15 mouse cellular contexts compared by ENCODE assay signal in the genomic region with DNA sequence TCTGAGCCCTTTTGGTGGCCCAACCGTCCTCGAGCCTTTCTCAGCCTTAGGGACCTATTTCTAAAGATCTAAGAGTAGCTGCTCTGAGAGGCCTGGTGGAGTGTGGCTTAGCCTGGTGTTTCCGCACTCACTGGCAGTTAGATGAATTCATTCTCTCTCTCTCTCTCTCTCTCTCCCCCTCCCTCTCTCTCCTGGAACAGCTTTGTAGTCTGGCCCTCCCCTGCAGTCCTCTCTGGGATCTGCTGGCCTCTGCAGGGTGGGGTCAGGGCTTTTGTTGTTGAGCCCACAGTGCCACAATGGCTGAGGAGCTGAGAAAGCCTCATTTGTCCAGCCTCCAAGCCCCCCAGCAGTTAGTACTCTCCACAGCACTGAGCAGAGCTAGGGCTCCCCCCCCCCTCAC. TPM values are rescaled to one million over a fixed set of nuclear protein-coding genes. Genes with fewer than 3 reads are reported as not detected.
DNase-seq lines count a peak whose midpoint lies in the region; ATAC-seq and TF ChIP-seq lines count a peak whose summit lies in the region.
"Had no signal": no experiment of that assay in that cellular context is flagged by ENCODE, and none has a peak within 500 bp of the region (broad histone marks: within the 10 kb centered on the region; RNA-seq: fewer than 3 reads in every experiment).

No protein-coding gene starts in this region.

- H3K9me3 ChIP-seq in intestine, embryonic 14.5 days (ENCODE audit: control insufficient read depth, low read length): no peaks in the 10 kb centered on the region
- no peaks in the 10 kb centered on the region for H3K9me3 ChIP-seq in intestine, postnatal 0 days (ENCODE audit: control insufficient read depth)
- no peaks in the 10 kb centered on the region for H3K9me3 ChIP-seq in embryonic facial prominence, embryonic 10.5 days
- H3K9me3 ChIP-seq: embryonic facial prominence, embryonic 15.5 days; G1E; stomach, embryonic 15.5 days had no signal

- no peak overlapping the region for H3K4me2 ChIP-seq in intestine, embryonic 14.5 days (ENCODE audit: low read length)
- H3K4me2 ChIP-seq in intestine, postnatal 0 days (replicated peaks; ENCODE audit: low read depth): no peak overlapping the region
- H3K4me2 ChIP-seq: embryonic facial prominence, embryonic 15.5 days; stomach, embryonic 15.5 days had no signal

- H3K4me1 ChIP-seq in intestine, embryonic 14.5 days (replicated peaks; ENCODE audit: control insufficient read depth, insufficient read depth, low read length): peaks cover 8% of the 10 kb centered on the region
- H3K4me1 ChIP-seq in intestine, postnatal 0 days (replicated peaks; ENCODE audit: control insufficient read depth, insufficient read depth, low read length): no peaks in the 10 kb centered on the region; the same call in 1 of the 2 replicates
- H3K4me1 ChIP-seq in embryonic facial prominence, embryonic 10.5 days: peaks cover 55% of the 10 kb centered on the region

- no peaks in the 10 kb centered on the region for H3K36me3 ChIP-seq in intestine, embryonic 14.5 days (ENCODE audit: control insufficient read depth, insufficient read depth, low read length)
- H3K36me3 ChIP-seq in intestine, postnatal 0 days (ENCODE audit: control insufficient read depth, insufficient read depth): no peaks in the 10 kb centered on the region
- H3K36me3 ChIP-seq in embryonic facial prominence, embryonic 10.5 days (replicated peaks): no peaks in the 10 kb centered on the region
- H3K36me3 ChIP-seq: embryonic facial prominence, embryonic 15.5 days; G1E; stomach, embryonic 15.5 days had no signal

- H3K27ac ChIP-seq in intestine, embryonic 14.5 days (ENCODE audit: low read depth): 0 out of 2 replicates have a peak overlapping the region, but pooled peaks have one; percentile 4
- no peak overlapping the region for H3K27ac ChIP-seq in intestine, postnatal 0 days (ENCODE audit: low read depth, low read length)
- peak overlapping the region; percentile 7; the same call in 1 of the 2 replicates for H3K27ac ChIP-seq in embryonic facial prominence, embryonic 10.5 days (replicated peaks)
- H3K27ac ChIP-seq: embryonic facial prominence, embryonic 15.5 days; left cerebral cortex, adult 2 months; stomach, embryonic 15.5 days had no signal

- no peak overlapping the region for H3K4me3 ChIP-seq in intestine, embryonic 14.5 days (ENCODE audit: low read depth, low read length)
- H3K4me3 ChIP-seq in intestine, postnatal 0 days (ENCODE audit: low read depth, low read length): no peak overlapping the region
- no peak overlapping the region for H3K4me3 ChIP-seq in embryonic facial prominence, embryonic 10.5 days
- H3K4me3 ChIP-seq: embryonic facial prominence, embryonic 15.5 days; left cerebral cortex, adult 2 months; stomach, embryonic 15.5 days had no signal

- no peak overlapping the region for H3K9ac ChIP-seq in intestine, embryonic 14.5 days (ENCODE audit: low read length)
- no peak overlapping the region for H3K9ac ChIP-seq in intestine, postnatal 0 days (ENCODE audit: low read depth, low read length)
- H3K9ac ChIP-seq: embryonic facial prominence, embryonic 15.5 days; stomach, embryonic 15.5 days had no signal

- DNase-seq in intestine, embryonic 14.5 days (ENCODE audit: low spot score): no peak
- peak; percentile 55 for DNase-seq in thymus, postnatal 0 days (ENCODE audit: low spot score)
- DNase-seq in thymus, postnatal 10 days (ENCODE audit: low spot score in 2 of 2): no peak
- DNase-seq in embryonic facial prominence, embryonic 10.5 days (ENCODE audit: low spot score): peak; percentile 23
- DNase-seq in kidney, adult 18-20 months: no peak
- DNase-seq in urinary bladder, postnatal 25 days (ENCODE audit: low spot score): no peak
- DNase-seq: heart, postnatal 4 days; kidney, postnatal 25 days; liver had no signal

- TF ChIP-seq CTCF in intestine, postnatal 0 days (IDR thresholded peaks at IDR 0.05; ENCODE audit: low read depth): no peak

- ATAC-seq in intestine, embryonic 14.5 days (replicated peaks; ENCODE audit: low FRiP score, low TSS enrichment, low read depth): no peak
- ATAC-seq in intestine, postnatal 0 days: no peak

- H3K27me3 ChIP-seq in intestine, embryonic 14.5 days (replicated peaks; ENCODE audit: control insufficient read depth, insufficient read depth, low read length): no peaks in the 10 kb centered on the region
- no peaks in the 10 kb centered on the region for H3K27me3 ChIP-seq in intestine, postnatal 0 days (replicated peaks; ENCODE audit: control insufficient read depth, insufficient read depth, low read length)
- H3K27me3 ChIP-seq in embryonic facial prominence, embryonic 10.5 days (replicated peaks; ENCODE audit: low read depth, poor library complexity, severe bottlenecking): peaks cover 34% of the 10 kb centered on the region
- H3K27me3 ChIP-seq: stomach, embryonic 15.5 days had no signal

- WGBS in intestine, embryonic 14.5 days: 45% methylated on average over 3 of the region's 3 CpGs
- WGBS in intestine, postnatal 0 days: 81% methylated on average over 3 of the region's 3 CpGs
- 32% methylated on average over 3 of the region's 3 CpGs for WGBS in embryonic facial prominence, embryonic 10.5 days

RNA-seq across cellular contexts. Expression of a gene that starts 0.6 kb away (rescaled TPM):
- 28.0 and 31.4 TPM in 2 replicates for polyA plus RNA-seq in intestine, embryonic 14.5 days (2014; fragmentation: Nextera tagmentation; extraction: Ambion mirVana)
- 18.7 and 21.9 TPM in 2 replicates for polyA plus RNA-seq in intestine, postnatal 0 days (2015; fragmentation: Nextera tagmentation; extraction: Ambion mirVana)
- polyA plus RNA-seq in thymus, postnatal 0 days (2015; fragmentation: Nextera tagmentation; extraction: Ambion mirVana): 94.7 and 98.5 TPM in 2 replicates
- polyA plus RNA-seq in embryonic facial prominence, embryonic 10.5 days (2016; fragmentation: Nextera tagmentation; extraction: Ambion mirVana): 33.2 and 38.3 TPM in 2 replicates

RNA-seq across cellular contexts. Expression of a gene that starts 30.6 kb away (rescaled TPM):
- polyA plus RNA-seq in intestine, embryonic 14.5 days (2014; fragmentation: Nextera tagmentation; extraction: Ambion mirVana): not detected in 2 replicates
- polyA plus RNA-seq in intestine, postnatal 0 days (2015; fragmentation: Nextera tagmentation; extraction: Ambion mirVana): not detected in 2 replicates
- polyA plus RNA-seq in thymus, postnatal 0 days (2015; fragmentation: Nextera tagmentation; extraction: Ambion mirVana): 0.37 and 1.1 TPM in 2 replicates
- polyA plus RNA-seq in embryonic facial prominence, embryonic 10.5 days (2016; fragmentation: Nextera tagmentation; extraction: Ambion mirVana): not detected in 2 replicates
- polyA plus RNA-seq: embryonic facial prominence, embryonic 15.5 days; G1E; neural tube, embryonic 14.5 days; stomach, embryonic 15.5 days had no signal

RNA-seq across cellular contexts. Expression of a gene that starts 32.3 kb away (rescaled TPM):
- not detected in 2 replicates for polyA plus RNA-seq in intestine, embryonic 14.5 days (2014; fragmentation: Nextera tagmentation; extraction: Ambion mirVana)
- polyA plus RNA-seq in intestine, postnatal 0 days (2015; fragmentation: Nextera tagmentation; extraction: Ambion mirVana): not detected in 2 replicates
- 0.16 TPM in 1 of 2 replicates, not detected in the other for polyA plus RNA-seq in thymus, postnatal 0 days (2015; fragmentation: Nextera tagmentation; extraction: Ambion mirVana)
- not detected in 2 replicates for polyA plus RNA-seq in embryonic facial prominence, embryonic 10.5 days (2016; fragmentation: Nextera tagmentation; extraction: Ambion mirVana)
- polyA plus RNA-seq: embryonic facial prominence, embryonic 15.5 days; G1E; neural tube, embryonic 14.5 days; stomach, embryonic 15.5 days had no signal

RNA-seq across cellular contexts. Expression of a gene that starts 34.9 kb away (rescaled TPM):
- not detected in 2 replicates for polyA plus RNA-seq in intestine, embryonic 14.5 days (2014; fragmentation: Nextera tagmentation; extraction: Ambion mirVana)
- polyA plus RNA-seq in intestine, postnatal 0 days (2015; fragmentation: Nextera tagmentation; extraction: Ambion mirVana): 0.05 and 0.09 TPM in 2 replicates
- polyA plus RNA-seq in thymus, postnatal 0 days (2015; fragmentation: Nextera tagmentation; extraction: Ambion mirVana): 0.05 and 0.08 TPM in 2 replicates
- 0.07 TPM in 1 of 2 replicates, not detected in the other for polyA plus RNA-seq in embryonic facial prominence, embryonic 10.5 days (2016; fragmentation: Nextera tagmentation; extraction: Ambion mirVana)
- polyA plus RNA-seq: G1E; stomach, embryonic 15.5 days had no signal

RNA-seq across cellular contexts. Expression of a gene that starts 46.8 kb away (rescaled TPM):
- not detected in 2 replicates for polyA plus RNA-seq in intestine, embryonic 14.5 days (2014; fragmentation: Nextera tagmentation; extraction: Ambion mirVana)
- polyA plus RNA-seq in intestine, postnatal 0 days (2015; fragmentation: Nextera tagmentation; extraction: Ambion mirVana): not detected in 2 replicates
- 0.18 TPM in 1 of 2 replicates, not detected in the other for polyA plus RNA-seq in thymus, postnatal 0 days (2015; fragmentation: Nextera tagmentation; extraction: Ambion mirVana)
- polyA plus RNA-seq in embryonic facial prominence, embryonic 10.5 days (2016; fragmentation: Nextera tagmentation; extraction: Ambion mirVana): 1.6 and 1.8 TPM in 2 replicates
- polyA plus RNA-seq: embryonic facial prominence, embryonic 15.5 days; G1E; stomach, embryonic 15.5 days had no signal

Comparison
In these comparisons a context has a peak if more than half of its experiments do, and no peak if none do; other contexts are left out.
1. DNase-seq: peak in thymus, postnatal 0 days (single experiment) and embryonic facial prominence, embryonic 10.5 days (single experiment); none in intestine, embryonic 14.5 days (single experiment), thymus, postnatal 10 days (0 of 2), kidney, adult 18-20 months (single experiment) and urinary bladder, postnatal 25 days (single experiment).